Mouse (Mus musculus) MEL (cell line): ENCODE results near the gene Ap3m1.

Experiments
- CHD2 ChIP-seq: IDR thresholded peaks from 2 replicates; pipeline ENCODE4 v1.6.1; 2011; ENCODE audit warnings: low read length, improper control_type of control experiment
- CTCF ChIP-seq, 3 experiments: IDR thresholded peaks in 2 of 3; conservative IDR thresholded peaks in 1 of 3; 2 replicates each; pipeline ENCODE4 v1.5.1; 2011 to 2012; ENCODE audit warnings: low read length in 3 of 3, low read depth in 2 of 3, mild to moderate bottlenecking in 2 of 3, improper control_type of control experiment in 1 of 3, inconsistent platforms in 1 of 3, mixed read lengths in 1 of 3, moderate library complexity in 1 of 3; ENCODE audit not compliant: control insufficient read depth in 1 of 3, insufficient read depth in 1 of 3, poor library complexity in 1 of 3, severe bottlenecking in 1 of 3
- E2F4 ChIP-seq: IDR thresholded peaks from 2 replicates; pipeline ENCODE4 v1.6.1; 2011; ENCODE audit warnings: low read depth, low read length, improper control_type of control experiment, borderline replicate concordance
- EP300 ChIP-seq, 2 experiments: IDR thresholded peaks; 2 replicates each; pipeline ENCODE4 v1.6.1; 2011; ENCODE audit warnings: improper control_type of control experiment in 2 of 2, low read length in 2 of 2, low read depth in 1 of 2, mild to moderate bottlenecking in 1 of 2
- KAT2A ChIP-seq: conservative IDR thresholded peaks from 2 replicates; pipeline ENCODE4 v1.6.1; 2012; ENCODE audit warnings: low read depth, low read length, improper control_type of control experiment, inconsistent platforms
- MAFK ChIP-seq: IDR thresholded peaks from 2 replicates; pipeline ENCODE4 v1.6.1; 2011; ENCODE audit warnings: low read depth, mild to moderate bottlenecking, low read length, improper control_type of control experiment, borderline replicate concordance
- MXI1 ChIP-seq: IDR thresholded peaks from 2 replicates; pipeline ENCODE4 v1.6.1; 2011; ENCODE audit warnings: mild to moderate bottlenecking, low read depth, low read length, improper control_type of control experiment
- POLR2A ChIP-seq, 2 experiments: IDR thresholded peaks; 2 replicates each; pipeline ENCODE4 v1.6.1; 2011 to 2012; ENCODE audit warnings: low read length in 2 of 2, mild to moderate bottlenecking in 2 of 2, control low read depth in 1 of 2, improper control_type of control experiment in 1 of 2, low read depth in 1 of 2, moderate library complexity in 1 of 2; ENCODE audit not compliant: control insufficient read depth in 1 of 2, insufficient read depth in 1 of 2, poor library complexity in 1 of 2
- SIN3A ChIP-seq: IDR thresholded peaks from 2 replicates; pipeline ENCODE4 v1.6.1; 2012; ENCODE audit warnings: low read length, improper control_type of control experiment, inconsistent platforms

DNA sequence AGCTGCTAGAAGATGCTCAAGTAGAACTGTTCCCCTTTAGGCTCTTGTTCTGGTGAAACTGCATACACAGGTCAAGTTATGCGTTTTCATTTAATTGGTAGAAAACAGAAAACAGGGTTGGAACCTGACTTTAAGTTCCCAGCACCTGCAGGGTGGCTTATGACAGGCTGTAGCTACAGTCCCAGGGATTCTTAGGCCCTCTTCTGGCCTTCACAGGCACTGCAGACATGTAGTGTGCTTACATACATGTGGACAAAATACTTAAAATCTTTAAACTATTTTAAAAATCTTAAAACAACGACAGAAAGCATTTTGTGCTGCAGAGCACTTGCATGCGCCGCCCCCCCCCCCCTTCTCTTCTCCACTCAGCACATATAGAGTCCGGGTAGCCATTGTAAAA, 17.3 kb upstream of the Ap3m1 start:
- TF ChIP-seq E2F4 (no peak), CHD2 (no peak), CTCF (IDR thresholded peaks at IDR 0.05 in 2 of 3, conservative IDR thresholded peaks at IDR 0.05 in 1 of 3; ENCODE audit: control insufficient read depth in 1 of 3, insufficient read depth in 1 of 3, low read depth in 2 of 3, low read length in 3 of 3, poor library complexity in 1 of 3, severe bottlenecking in 1 of 3) (peak; percentile 46 to 52 (median 47)), POLR2A (IDR thresholded peaks at IDR 0.05; ENCODE audit: control insufficient read depth in 1 of 2, insufficient read depth in 1 of 2, low read depth in 1 of 2, low read length in 2 of 2, poor library complexity in 1 of 2) (no peak), SIN3A (no peak), KAT2A (no peak), MXI1 (no peak), EP300 (IDR thresholded peaks at IDR 0.05; ENCODE audit: low read depth in 1 of 2, low read length in 2 of 2) (no peak), MAFK (no peak)
